Mouse (Mus musculus): ENCODE measurements around the gene Olfr111. TPM values are rescaled to one million over a fixed set of nuclear protein-coding genes. Genes with fewer than 3 reads are reported as not detected.

The Olfr111 gene
- polyA plus RNA-seq, 1 experiment from 2014 or later: not detected

GRCm38 (mm10) chr17:37577563-37577962 lies 69.7 kb downstream of the Olfr111 start, which contains the start of gene Olfr113:
Gene Olfr113, minus strand, starts transcription at chr17:37577663.
- no peak for ATAC-seq (ENCODE audit: low FRiP score, low read depth)
- Histone ChIP-seq H3K4me1 (no peaks in the 10 kb centered on the region), H3K4me2 (replicated peaks) (no peak within 1 kb of the TSS), H3K9ac (no peak within 1 kb of the TSS), H3K27ac (no peak within 1 kb of the TSS), H3K36me3 (no peaks in the 10 kb centered on the region), H3K27me3 (replicated peaks) (no peaks in the 10 kb centered on the region), H3K4me3 (no peak within 1 kb of the TSS), H3K9me3 (no peaks in the 10 kb centered on the region)

Other genes starting within 250 kb of the Olfr111 start
- not detected in 2 replicates for gene Olfr98, start 244.3 kb upstream of the Olfr111 start, polyA plus RNA-seq (2016; fragmentation: Nextera tagmentation; extraction: Ambion mirVana)
- gene H2-M3, start 237.8 kb upstream of the Olfr111 start, polyA plus RNA-seq (2016; fragmentation: Nextera tagmentation; extraction: Ambion mirVana): 0.64 and 1.1 TPM in 2 replicates
- gene Olfr99, start 224.6 kb upstream of the Olfr111 start, polyA plus RNA-seq (2016; fragmentation: Nextera tagmentation; extraction: Ambion mirVana): not detected in 2 replicates
- not detected in 2 replicates for gene Olfr101, start 203.7 kb upstream of the Olfr111 start, polyA plus RNA-seq (2016; fragmentation: Nextera tagmentation; extraction: Ambion mirVana)
- gene Olfr102, start 191.0 kb upstream of the Olfr111 start, polyA plus RNA-seq (2016; fragmentation: Nextera tagmentation; extraction: Ambion mirVana): not detected in 2 replicates
- not detected in 2 replicates for gene Olfr103, start 168.3 kb upstream of the Olfr111 start, polyA plus RNA-seq (2016; fragmentation: Nextera tagmentation; extraction: Ambion mirVana)
- not detected in 2 replicates for gene Olfr104-ps, start 148.4 kb upstream of the Olfr111 start, polyA plus RNA-seq (2016; fragmentation: Nextera tagmentation; extraction: Ambion mirVana)
- gene Olfr105-ps, start 129.0 kb upstream of the Olfr111 start, polyA plus RNA-seq (2016; fragmentation: Nextera tagmentation; extraction: Ambion mirVana): not detected in 2 replicates
- not detected in 2 replicates for gene Olfr106-ps, start 117.6 kb upstream of the Olfr111 start, polyA plus RNA-seq (2016; fragmentation: Nextera tagmentation; extraction: Ambion mirVana)
- gene Olfr107, start 108.8 kb upstream of the Olfr111 start, polyA plus RNA-seq (2016; fragmentation: Nextera tagmentation; extraction: Ambion mirVana): not detected in 2 replicates
- gene Olfr108, start 62.5 kb upstream of the Olfr111 start, polyA plus RNA-seq (2016; fragmentation: Nextera tagmentation; extraction: Ambion mirVana): not detected in 2 replicates
- not detected in 2 replicates for gene Olfr109, start 49.1 kb upstream of the Olfr111 start, polyA plus RNA-seq (2016; fragmentation: Nextera tagmentation; extraction: Ambion mirVana)
- gene H2-M2, start 24.5 kb upstream of the Olfr111 start, polyA plus RNA-seq (2016; fragmentation: Nextera tagmentation; extraction: Ambion mirVana): not detected in 2 replicates
- gene Olfr110, start 15.6 kb upstream of the Olfr111 start, polyA plus RNA-seq (2016; fragmentation: Nextera tagmentation; extraction: Ambion mirVana): not detected in 2 replicates
- not detected in 2 replicates for gene Olfr112, start 61.4 kb downstream of the Olfr111 start, polyA plus RNA-seq (2016; fragmentation: Nextera tagmentation; extraction: Ambion mirVana)
- not detected in 2 replicates for gene Olfr113, start 69.6 kb downstream of the Olfr111 start, polyA plus RNA-seq (2016; fragmentation: Nextera tagmentation; extraction: Ambion mirVana)
- gene Olfr114, start 84.7 kb downstream of the Olfr111 start, polyA plus RNA-seq (2016; fragmentation: Nextera tagmentation; extraction: Ambion mirVana): not detected in 2 replicates
- not detected in 2 replicates for gene Olfr115, start 119.1 kb downstream of the Olfr111 start, polyA plus RNA-seq (2016; fragmentation: Nextera tagmentation; extraction: Ambion mirVana)
- gene Olfr116, start 119.2 kb downstream of the Olfr111 start, polyA plus RNA-seq (2016; fragmentation: Nextera tagmentation; extraction: Ambion mirVana): not detected in 2 replicates
- not detected in 2 replicates for gene Olfr117, start 155.8 kb downstream of the Olfr111 start, polyA plus RNA-seq (2016; fragmentation: Nextera tagmentation; extraction: Ambion mirVana)
- not detected in 2 replicates for gene Olfr118, start 159.0 kb downstream of the Olfr111 start, polyA plus RNA-seq (2016; fragmentation: Nextera tagmentation; extraction: Ambion mirVana)
- not detected in 2 replicates for gene Olfr119, start 188.5 kb downstream of the Olfr111 start, polyA plus RNA-seq (2016; fragmentation: Nextera tagmentation; extraction: Ambion mirVana)
- not detected in 2 replicates for gene Olfr120, start 213.8 kb downstream of the Olfr111 start, polyA plus RNA-seq (2016; fragmentation: Nextera tagmentation; extraction: Ambion mirVana)
- gene Olfr121, start 240.8 kb downstream of the Olfr111 start, polyA plus RNA-seq (2016; fragmentation: Nextera tagmentation; extraction: Ambion mirVana): not detected in 2 replicates